ENCODE assay signal across 8 mouse cellular contexts in genomic region chr2:25178285-25178972, GRCm38 (mm10). TPM values are rescaled to one million over a fixed set of nuclear protein-coding genes. Genes with fewer than 3 reads are reported as not detected.
DNase-seq lines count a peak whose midpoint lies in the region; ATAC-seq and TF ChIP-seq lines count a peak whose summit lies in the region.

No protein-coding gene starts in this region.

- peaks cover 8% of the 10 kb centered on the region for H3K4me1 ChIP-seq in cortical plate, adult 2 months (ENCODE audit: control insufficient read depth, insufficient read depth, low read length)
- peaks cover 51% of the 10 kb centered on the region for H3K4me1 ChIP-seq in forebrain, embryonic 14.5 days (ENCODE audit: control insufficient read depth, insufficient read depth, low read length)
- H3K4me1 ChIP-seq in lung, postnatal 0 days (ENCODE audit: insufficient read depth, low read depth, low read length), result peaks cover 26% of the 10 kb centered on the region; the same call in 1 of the 2 replicates

- no peaks in the 10 kb centered on the region for H3K36me3 ChIP-seq in forebrain, embryonic 14.5 days (ENCODE audit: control insufficient read depth, insufficient read depth, low read length)
- no peaks in the 10 kb centered on the region for H3K36me3 ChIP-seq in lung, postnatal 0 days (ENCODE audit: insufficient read depth, low read length)

- peak overlapping the region; percentile 88 for H3K27ac ChIP-seq in cortical plate, adult 2 months (ENCODE audit: insufficient read depth, low read length)
- peak overlapping the region; percentile 75 for H3K27ac ChIP-seq in forebrain, embryonic 14.5 days (ENCODE audit: low read depth, low read length)
- H3K27ac ChIP-seq in lung, postnatal 0 days (ENCODE audit: low read length), result no peak overlapping the region

- no peak for TF ChIP-seq CTCF in cortical plate, adult 2 months (IDR thresholded peaks at IDR 0.05; ENCODE audit: extremely low read depth, insufficient read depth, low read length)
- TF ChIP-seq CTCF in lung, postnatal 0 days (IDR thresholded peaks at IDR 0.05), result no peak

- 0 out of 2 replicates have a peak, but pooled peaks have one; percentile 26 for TF ChIP-seq POLR2A in cortical plate, adult 2 months (IDR thresholded peaks at IDR 0.05; ENCODE audit: extremely low read depth, insufficient read depth, low read length)

- no peak overlapping the region for H3K4me3 ChIP-seq in cortical plate, adult 2 months (ENCODE audit: insufficient read depth, low read length)
- H3K4me3 ChIP-seq in forebrain, embryonic 14.5 days (ENCODE audit: low read depth, low read length), result no peak overlapping the region
- no peak overlapping the region for H3K4me3 ChIP-seq in lung, postnatal 0 days (ENCODE audit: low read depth, low read length)

- ATAC-seq in forebrain, embryonic 14.5 days, result 0 out of 2 replicates have a peak, but pooled peaks have one; percentile 9
- no peak for ATAC-seq in lung, postnatal 0 days

- 14% methylated on average over 10 of the region's 10 CpGs for WGBS in forebrain, embryonic 14.5 days
- WGBS in lung, postnatal 0 days, result 35% methylated on average over 10 of the region's 10 CpGs

- no peaks in the 10 kb centered on the region for H3K27me3 ChIP-seq in forebrain, embryonic 14.5 days (replicated peaks; ENCODE audit: control insufficient read depth, insufficient read depth, low read length)
- 0 out of 2 replicates have a peak, but pooled peaks cover 11% of the 10 kb centered on the region for H3K27me3 ChIP-seq in lung, postnatal 0 days (replicated peaks; ENCODE audit: insufficient read depth, low read length)

- no peaks in the 10 kb centered on the region for H3K9me3 ChIP-seq in forebrain, embryonic 14.5 days (replicated peaks; ENCODE audit: control insufficient read depth, low read length)
- H3K9me3 ChIP-seq in lung, postnatal 0 days (ENCODE audit: low read length), result no peaks in the 10 kb centered on the region

- TF ChIP-seq EP300 in lung, postnatal 0 days (IDR thresholded peaks at IDR 0.05), result peak; percentile 30; the same call in 1 of the 2 replicates

- DNase-seq in kidney, postnatal 4 days, result peak; percentile 13 to 42
- DNase-seq in kidney, adult 9 months, result no peak
- DNase-seq in forebrain, embryonic 14.5 days (ENCODE audit: low spot score), result peak; percentile 65
- no peak for DNase-seq in lung, postnatal 0 days (ENCODE audit: low spot score)
- DNase-seq in urinary bladder, adult 18-20 months (ENCODE audit: low spot score in 2 of 2), result no peak
- DNase-seq in frontal cortex, postnatal 25 days (ENCODE audit: low spot score in 2 of 2), result no peak
- DNase-seq in kidney, postnatal 25 days, result no peak

- H3K9ac ChIP-seq in forebrain, embryonic 14.5 days (ENCODE audit: low read length), result peak overlapping the region; percentile 32
- no peak overlapping the region for H3K9ac ChIP-seq in lung, postnatal 0 days (replicated peaks; ENCODE audit: low read depth)

- peak overlapping the region; percentile 29 for H3K4me2 ChIP-seq in forebrain, embryonic 14.5 days (ENCODE audit: low read length)
- no peak overlapping the region for H3K4me2 ChIP-seq in lung, postnatal 0 days (replicated peaks; ENCODE audit: low read depth, low read length)

RNA-seq across cellular contexts. Expression of gene Nrarp, which starts 2.1 kb away (rescaled TPM):
- polyA plus RNA-seq in cortical plate, adult 2 months (2012; rRNA removed), result 22.1 and 24.2 TPM in 2 replicates
- 18.6 and 22.1 TPM in 2 replicates for polyA plus RNA-seq in forebrain, embryonic 14.5 days (2014; fragmentation: Nextera tagmentation; extraction: Ambion mirVana)
- polyA plus RNA-seq in lung, postnatal 0 days (2015; fragmentation: Nextera tagmentation; extraction: Ambion mirVana), result 14.1 and 16.0 TPM in 2 replicates

RNA-seq across cellular contexts. Expression of gene Tor4a, which starts 18.3 kb away (rescaled TPM):
- polyA plus RNA-seq in cortical plate, adult 2 months (2012; rRNA removed), result 2.5 TPM in 2 replicates
- polyA plus RNA-seq in forebrain, embryonic 14.5 days (2014; fragmentation: Nextera tagmentation; extraction: Ambion mirVana), result 0.97 and 1.9 TPM in 2 replicates
- 13.8 and 14.8 TPM in 2 replicates for polyA plus RNA-seq in lung, postnatal 0 days (2015; fragmentation: Nextera tagmentation; extraction: Ambion mirVana)

RNA-seq across cellular contexts. Expression of gene Nelfb, which starts 32.9 kb away (rescaled TPM):
- polyA plus RNA-seq in cortical plate, adult 2 months (2012; rRNA removed), result 52.0 and 57.5 TPM in 2 replicates
- polyA plus RNA-seq in forebrain, embryonic 14.5 days (2014; fragmentation: Nextera tagmentation; extraction: Ambion mirVana), result 68.8 and 73.5 TPM in 2 replicates
- polyA plus RNA-seq in lung, postnatal 0 days (2015; fragmentation: Nextera tagmentation; extraction: Ambion mirVana), result 74.0 and 80.1 TPM in 2 replicates

RNA-seq across cellular contexts. Expression of gene Stpg3, which starts 36.0 kb away (rescaled TPM):
- polyA plus RNA-seq in cortical plate, adult 2 months (2012; rRNA removed), result 0.11 TPM in 1 of 2 replicates, not detected in the other
- not detected in 2 replicates for polyA plus RNA-seq in forebrain, embryonic 14.5 days (2014; fragmentation: Nextera tagmentation; extraction: Ambion mirVana)
- polyA plus RNA-seq in lung, postnatal 0 days (2015; fragmentation: Nextera tagmentation; extraction: Ambion mirVana), result 0.12 TPM in 1 of 2 replicates, not detected in the other

RNA-seq across cellular contexts. Expression of gene Fam166a, which starts 40.1 kb away (rescaled TPM):
- 0.19 and 0.21 TPM in 2 replicates for polyA plus RNA-seq in cortical plate, adult 2 months (2012; rRNA removed)
- polyA plus RNA-seq in forebrain, embryonic 14.5 days (2014; fragmentation: Nextera tagmentation; extraction: Ambion mirVana), result 1.1 TPM in 1 of 2 replicates, not detected in the other
- polyA plus RNA-seq in lung, postnatal 0 days (2015; fragmentation: Nextera tagmentation; extraction: Ambion mirVana), result 0.32 and 0.98 TPM in 2 replicates

Comparison
In these comparisons a context has a peak if more than half of its experiments do, and no peak if none do; other contexts are left out.
1. DNase-seq: peak in kidney, postnatal 4 days (2 of 2) and forebrain, embryonic 14.5 days (single experiment); none in kidney, adult 9 months (single experiment), lung, postnatal 0 days (single experiment), urinary bladder, adult 18-20 months (0 of 2), frontal cortex, postnatal 25 days (0 of 2) and kidney, postnatal 25 days (0 of 2).